Mouse (Mus musculus): ENCODE measurements at regions not wholly inside any gene's neighbourhood (a gene's known extent, or its start where the extent isn't known, plus 50 kb on each side); places are given as distances from the start of the nearest gene placed in this dataset.

DNA sequence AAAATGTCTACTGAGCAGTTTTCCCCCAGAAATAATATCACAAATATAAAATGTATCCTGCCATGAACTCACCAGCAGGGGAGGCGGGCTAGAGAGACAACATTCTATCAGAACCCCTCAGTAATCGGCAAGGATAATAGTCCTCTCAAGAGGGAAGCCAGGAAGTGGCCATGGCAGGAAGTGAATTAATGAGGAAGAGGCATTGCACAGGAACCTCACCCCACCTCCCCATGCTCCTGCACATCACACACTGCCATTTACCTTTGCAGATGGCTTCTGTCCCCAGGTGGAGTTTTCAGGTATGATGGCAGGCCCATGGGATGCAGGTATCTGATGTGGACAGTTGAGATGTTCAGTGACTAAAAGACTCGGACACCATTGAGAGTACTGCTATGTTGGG lies 185.9 kb upstream of the Tgfbr2 start:
- no peaks in the 10 kb centered on the region for H3K4me1 ChIP-seq (ENCODE audit: control insufficient read depth, insufficient read depth, low read length)
- H3K79me2 ChIP-seq (ENCODE audit: control insufficient read depth, insufficient read depth, low read length) = no peaks in the 10 kb centered on the region
- H3K4me3 ChIP-seq (ENCODE audit: insufficient read depth, low read depth, low read length) = no peak overlapping the region
- H3K27me3 ChIP-seq (ENCODE audit: control insufficient read depth, insufficient read depth, low read length) = no peaks in the 10 kb centered on the region
- 91% methylated on average over 3 of the region's 3 CpGs for WGBS
- no peak for DNase-seq (ENCODE audit: extremely low read depth, low read depth, low spot score)
- no peak overlapping the region for H3K27ac ChIP-seq (replicated peaks; ENCODE audit: insufficient read depth, low read depth, low read length)
- no peak overlapping the region for H3K9ac ChIP-seq (ENCODE audit: low read depth, low read length)
- H3K36me3 ChIP-seq (ENCODE audit: control insufficient read depth, insufficient read depth, low read length) = no peaks in the 10 kb centered on the region
- TF ChIP-seq CTCF (IDR thresholded peaks at IDR 0.05; ENCODE audit: low read depth, low read length) (no peak), POLR2A (IDR thresholded peaks at IDR 0.05; ENCODE audit: extremely low read depth, insufficient read depth, low read length) (no peak)

GRCm38 (mm10) chr9:116354056-116354732 lies 179.0 kb upstream of the Tgfbr2 start:
- Histone ChIP-seq H3K27me3 (ENCODE audit: control insufficient read depth, insufficient read depth, low read length) (no peaks in the 10 kb centered on the region), H3K4me3 (ENCODE audit: insufficient read depth, low read depth, low read length) (no peak overlapping the region), H3K27ac (replicated peaks; ENCODE audit: insufficient read depth, low read depth, low read length) (no peak overlapping the region), H3K79me2 (ENCODE audit: control insufficient read depth, insufficient read depth, low read length) (no peaks in the 10 kb centered on the region), H3K9ac (ENCODE audit: low read depth, low read length) (no peak overlapping the region), H3K4me1 (ENCODE audit: control insufficient read depth, insufficient read depth, low read length) (peaks cover 3% of the 10 kb centered on the region), H3K36me3 (ENCODE audit: control insufficient read depth, insufficient read depth, low read length) (no peaks in the 10 kb centered on the region)
- TF ChIP-seq POLR2A (IDR thresholded peaks at IDR 0.05; ENCODE audit: extremely low read depth, insufficient read depth, low read length) (no peak), CTCF (IDR thresholded peaks at IDR 0.05; ENCODE audit: low read depth, low read length) (no peak)
- DNase-seq (ENCODE audit: extremely low read depth, low read depth, low spot score) = no peak
- WGBS = 87% methylated on average over 7 of the region's 7 CpGs

DNA sequence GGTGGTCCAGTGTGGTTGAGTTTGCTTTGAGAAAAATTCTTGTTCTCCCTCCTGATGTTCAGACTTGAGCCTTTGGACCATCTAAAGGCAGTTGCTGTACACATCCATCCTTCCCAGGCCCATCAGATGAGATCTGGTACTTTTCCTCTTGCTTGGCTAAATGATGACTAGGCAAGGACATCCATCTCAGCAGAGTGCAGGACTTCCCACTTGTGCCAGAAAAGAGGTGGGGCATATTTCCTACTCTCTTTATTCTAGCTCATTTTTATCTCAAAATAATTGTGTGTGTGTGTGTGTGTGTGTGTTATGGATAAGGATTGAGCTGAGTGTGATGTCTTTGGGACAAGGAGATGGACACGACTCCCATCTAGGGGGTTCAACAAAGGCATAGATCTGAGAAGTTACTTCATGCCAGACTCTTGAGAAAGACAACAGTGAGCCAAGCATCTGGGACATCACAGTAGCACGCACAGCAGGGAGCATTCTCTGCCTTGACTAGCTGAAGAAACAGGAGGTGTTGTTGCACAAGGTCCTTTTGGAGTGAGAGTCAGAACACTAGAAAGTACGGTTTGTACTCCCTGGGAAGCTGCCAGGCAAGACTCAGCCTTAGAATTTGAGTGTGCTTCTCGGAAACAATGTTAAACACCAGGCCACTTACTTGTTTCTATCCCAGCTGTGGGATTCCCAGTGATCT lies 177.8 kb upstream of the Tgfbr2 start:
- Histone ChIP-seq H3K4me3 (ENCODE audit: insufficient read depth, low read depth, low read length) (no peak overlapping the region), H3K36me3 (ENCODE audit: control insufficient read depth, insufficient read depth, low read length) (no peaks in the 10 kb centered on the region), H3K27ac (replicated peaks; ENCODE audit: insufficient read depth, low read depth, low read length) (no peak overlapping the region), H3K79me2 (ENCODE audit: control insufficient read depth, insufficient read depth, low read length) (no peaks in the 10 kb centered on the region), H3K4me1 (ENCODE audit: control insufficient read depth, insufficient read depth, low read length) (peaks cover 3% of the 10 kb centered on the region), H3K27me3 (ENCODE audit: control insufficient read depth, insufficient read depth, low read length) (no peaks in the 10 kb centered on the region), H3K9ac (ENCODE audit: low read depth, low read length) (no peak overlapping the region)
- WGBS = 75% methylated on average over 4 of the region's 4 CpGs
- DNase-seq (ENCODE audit: extremely low read depth, low read depth, low spot score) = no peak
- no peak for TF ChIP-seq POLR2A (IDR thresholded peaks at IDR 0.05; ENCODE audit: extremely low read depth, insufficient read depth, low read length)
- TF ChIP-seq CTCF (IDR thresholded peaks at IDR 0.05; ENCODE audit: low read depth, low read length) = no peak

DNA sequence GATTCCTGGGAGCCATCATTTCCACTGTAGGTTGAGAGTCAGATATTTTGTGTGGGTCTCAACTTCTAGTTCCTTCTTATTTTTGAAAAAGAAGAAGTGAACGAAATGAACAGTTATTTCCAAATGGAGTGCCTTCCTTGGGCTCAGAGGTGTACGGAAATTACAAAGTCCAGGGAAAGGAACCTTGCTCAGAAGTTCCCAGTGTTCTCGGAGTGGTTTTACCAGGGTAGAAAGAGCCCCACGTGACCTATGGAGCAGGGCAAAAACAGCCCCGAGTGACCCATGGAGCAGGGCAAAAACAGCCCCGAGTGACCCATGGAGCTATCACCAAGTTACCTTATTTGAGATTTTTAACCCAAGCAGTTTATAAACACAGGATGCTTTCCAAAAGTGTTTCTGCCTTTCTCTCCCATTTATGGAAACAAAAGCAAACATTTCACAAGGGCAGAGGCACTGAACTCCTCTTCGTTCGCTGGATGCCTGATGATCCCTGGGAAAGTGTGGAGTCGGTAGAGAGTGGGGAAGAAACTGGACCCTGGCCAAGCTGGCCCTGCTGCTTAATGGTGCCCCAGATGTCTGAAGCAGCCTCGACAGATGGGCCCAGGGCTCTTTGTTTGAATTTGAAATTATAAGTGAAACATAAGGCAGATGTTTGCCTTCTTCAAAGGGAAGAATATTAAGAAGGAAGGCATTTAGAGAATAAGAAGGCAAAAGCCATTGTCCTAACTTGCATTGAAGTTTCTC lies 175.8 kb upstream of the Tgfbr2 start:
- no peak overlapping the region for H3K9ac ChIP-seq (ENCODE audit: low read depth, low read length)
- H3K27me3 ChIP-seq (ENCODE audit: control insufficient read depth, insufficient read depth, low read length) = no peaks in the 10 kb centered on the region
- 15% methylated on average over 10 of the region's 10 CpGs for WGBS
- H3K4me3 ChIP-seq (ENCODE audit: insufficient read depth, low read depth, low read length) = no peak overlapping the region
- H3K36me3 ChIP-seq (ENCODE audit: control insufficient read depth, insufficient read depth, low read length) = no peaks in the 10 kb centered on the region
- peak; percentile 97 for DNase-seq (ENCODE audit: extremely low read depth, low read depth, low spot score)
- H3K4me1 ChIP-seq (ENCODE audit: control insufficient read depth, insufficient read depth, low read length) = peaks cover 3% of the 10 kb centered on the region
- H3K79me2 ChIP-seq (ENCODE audit: control insufficient read depth, insufficient read depth, low read length) = no peaks in the 10 kb centered on the region
- TF ChIP-seq CTCF (IDR thresholded peaks at IDR 0.05; ENCODE audit: low read depth, low read length) (no peak), POLR2A (IDR thresholded peaks at IDR 0.05; ENCODE audit: extremely low read depth, insufficient read depth, low read length) (no peak)
- H3K27ac ChIP-seq (replicated peaks; ENCODE audit: insufficient read depth, low read depth, low read length) = peak overlapping the region; percentile 78

DNA sequence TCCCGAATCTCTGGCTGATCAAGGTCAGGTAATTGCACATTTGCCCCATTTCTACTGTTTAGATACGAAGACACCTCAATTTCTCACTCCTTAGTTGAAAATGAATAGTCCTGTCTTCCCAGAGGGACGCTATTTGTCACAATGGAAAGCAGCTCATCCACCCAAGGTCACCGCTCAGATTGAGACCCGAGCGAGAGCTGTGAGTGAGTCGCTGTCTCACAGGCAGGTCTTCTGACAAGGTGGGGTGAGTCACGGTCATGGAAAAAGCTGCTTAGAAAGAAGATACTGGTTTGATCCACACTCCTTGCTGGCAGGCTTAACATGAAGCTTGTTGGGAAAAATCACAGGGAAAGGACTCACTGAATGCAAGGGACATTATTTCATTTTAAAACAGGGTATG lies 171.9 kb upstream of the Tgfbr2 start:
- Histone ChIP-seq H3K79me2 (ENCODE audit: control insufficient read depth, insufficient read depth, low read length) (no peaks in the 10 kb centered on the region), H3K4me1 (ENCODE audit: control insufficient read depth, insufficient read depth, low read length) (peaks cover 3% of the 10 kb centered on the region), H3K36me3 (ENCODE audit: control insufficient read depth, insufficient read depth, low read length) (no peaks in the 10 kb centered on the region), H3K4me3 (ENCODE audit: insufficient read depth, low read depth, low read length) (no peak overlapping the region), H3K9ac (ENCODE audit: low read depth, low read length) (no peak overlapping the region), H3K27ac (replicated peaks; ENCODE audit: insufficient read depth, low read depth, low read length) (no peak overlapping the region), H3K27me3 (ENCODE audit: control insufficient read depth, insufficient read depth, low read length) (no peaks in the 10 kb centered on the region)
- TF ChIP-seq CTCF (IDR thresholded peaks at IDR 0.05; ENCODE audit: low read depth, low read length) (no peak), POLR2A (IDR thresholded peaks at IDR 0.05; ENCODE audit: extremely low read depth, insufficient read depth, low read length) (no peak)
- 93% methylated on average over 8 of the region's 8 CpGs for WGBS
- no peak for DNase-seq (ENCODE audit: extremely low read depth, low read depth, low spot score)
